Mouse (Mus musculus): ENCODE data around the gene Prl2c3. TPM values are rescaled to one million over a fixed set of nuclear protein-coding genes. Genes with fewer than 3 reads are reported as not detected.
A peak's percentile ranks its signal among the peaks of the same experiment; 100 is the strongest.
"Not testable (repeated sequence)": the region's sequence is repeated elsewhere in the genome, so short reads cannot be mapped to it uniquely, and the experiment has no call there.

Prl2c3 gene
- not detected in 2 replicates for polyA plus RNA-seq (2016; fragmentation: Nextera tagmentation; extraction: Ambion mirVana)

DNA sequence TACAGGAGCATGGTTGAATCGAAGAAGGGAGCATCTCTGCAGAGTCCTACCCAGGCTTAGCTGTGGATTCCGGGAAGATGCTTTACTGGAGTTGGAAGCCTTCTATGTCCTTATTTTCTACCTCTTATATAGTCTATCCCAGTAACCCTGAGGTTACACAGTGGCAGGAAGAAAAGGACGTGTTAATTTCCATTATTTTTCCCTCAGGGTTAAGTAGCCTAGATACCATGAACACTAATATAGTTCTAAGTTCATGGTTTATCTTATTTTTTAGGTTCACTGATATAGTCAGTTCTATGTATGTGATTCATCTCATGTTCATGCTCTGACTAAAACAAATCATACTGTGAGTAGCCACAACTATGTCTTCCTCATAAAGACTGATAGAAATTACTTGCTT is at the start of gene Prl2c3:
Gene Prl2c3, minus strand, starts transcription at position 101 of the 400 bp plus-strand sequence.
- not testable (repeated sequence) for H3K4me1 ChIP-seq; H3K27ac ChIP-seq; H3K4me3 ChIP-seq; H3K27me3 ChIP-seq (ENCODE audit: insufficient read depth, poor library complexity, severe bottlenecking); DNase-seq (ENCODE audit: low spot score); H3K36me3 ChIP-seq
- H3K9me3 ChIP-seq = peaks cover 14% of the 10 kb centered on the region
- WGBS = 64% methylated on average over 3 of the region's 3 CpGs

DNA sequence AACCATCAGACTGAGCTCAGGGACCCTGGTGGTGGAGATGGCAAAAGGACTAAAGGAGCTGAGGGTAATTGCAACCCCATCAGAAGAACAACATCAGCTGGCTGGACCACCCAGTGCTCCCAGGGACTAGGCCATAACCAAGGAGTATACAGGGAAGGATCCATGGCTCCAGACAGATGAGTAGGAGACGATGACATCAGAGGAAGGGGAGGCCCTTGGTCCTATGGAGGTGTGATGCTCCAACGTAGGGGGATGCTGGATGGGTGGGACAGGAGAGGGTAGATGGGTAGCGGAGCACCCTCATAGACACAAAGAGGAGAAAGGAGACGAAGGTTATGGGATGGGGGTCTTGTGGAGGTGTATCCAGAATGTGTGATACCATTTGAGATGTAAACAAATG is 48.4 kb upstream of the Prl2c3 start:
- H3K27ac ChIP-seq; H3K4me3 ChIP-seq; H3K4me1 ChIP-seq; DNase-seq (ENCODE audit: low spot score); H3K27me3 ChIP-seq (ENCODE audit: insufficient read depth, poor library complexity, severe bottlenecking); H3K36me3 ChIP-seq: not testable (repeated sequence)
- WGBS = 72% methylated on average over 4 of the region's 4 CpGs
- H3K9me3 ChIP-seq = peaks cover 46% of the 10 kb centered on the region

DNA sequence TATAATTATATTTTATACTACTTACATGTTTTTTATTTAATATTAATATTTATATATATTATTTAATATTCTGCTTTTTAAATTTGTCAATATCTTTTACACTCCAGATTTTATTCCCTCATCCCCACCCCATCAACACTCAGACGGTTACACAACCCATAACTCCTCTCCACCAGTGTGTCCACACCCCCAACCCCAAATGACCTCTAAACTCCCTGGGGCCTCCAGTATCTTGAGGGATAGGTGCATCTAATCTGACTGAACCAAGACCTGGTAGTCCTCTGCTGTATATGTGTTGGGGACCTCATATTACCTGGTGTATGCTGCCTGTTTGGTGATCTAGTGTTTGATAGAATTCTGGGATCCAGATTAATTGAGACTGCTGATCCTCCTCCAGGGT is 44.8 kb upstream of the Prl2c3 start:
- not testable (repeated sequence) for H3K4me3 ChIP-seq; DNase-seq (ENCODE audit: low spot score); H3K27ac ChIP-seq; H3K4me1 ChIP-seq; H3K27me3 ChIP-seq (ENCODE audit: insufficient read depth, poor library complexity, severe bottlenecking); H3K36me3 ChIP-seq
- 78% methylated on average over 1 of the region's 1 CpGs for WGBS
- peaks cover 50% of the 10 kb centered on the region for H3K9me3 ChIP-seq

DNA sequence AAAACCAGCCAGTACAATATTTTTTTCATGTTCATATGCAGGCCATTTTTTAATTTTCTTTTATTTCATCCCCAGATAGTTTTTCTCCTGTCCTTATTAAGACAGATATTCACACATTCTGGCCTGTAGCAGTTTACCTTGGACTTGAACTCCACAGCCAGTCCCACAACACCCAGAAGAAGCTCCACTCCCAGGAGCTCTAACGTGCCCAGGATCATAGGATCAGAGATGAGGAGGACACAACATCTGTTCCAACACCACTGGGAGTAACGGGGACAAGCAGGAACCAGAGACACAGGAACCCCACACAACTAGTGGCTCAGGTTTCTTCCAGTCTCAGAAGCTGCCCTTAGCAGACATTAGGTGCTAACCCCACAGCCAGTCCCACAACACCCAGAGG is 37.7 kb upstream of the Prl2c3 start:
- not testable (repeated sequence) for H3K4me3 ChIP-seq; H3K27ac ChIP-seq; H3K4me1 ChIP-seq; H3K27me3 ChIP-seq (ENCODE audit: insufficient read depth, poor library complexity, severe bottlenecking); H3K36me3 ChIP-seq; DNase-seq (ENCODE audit: low spot score)
- peaks cover 53% of the 10 kb centered on the region for H3K9me3 ChIP-seq
- 59% methylated on average over 2 of the region's 2 CpGs for WGBS

DNA sequence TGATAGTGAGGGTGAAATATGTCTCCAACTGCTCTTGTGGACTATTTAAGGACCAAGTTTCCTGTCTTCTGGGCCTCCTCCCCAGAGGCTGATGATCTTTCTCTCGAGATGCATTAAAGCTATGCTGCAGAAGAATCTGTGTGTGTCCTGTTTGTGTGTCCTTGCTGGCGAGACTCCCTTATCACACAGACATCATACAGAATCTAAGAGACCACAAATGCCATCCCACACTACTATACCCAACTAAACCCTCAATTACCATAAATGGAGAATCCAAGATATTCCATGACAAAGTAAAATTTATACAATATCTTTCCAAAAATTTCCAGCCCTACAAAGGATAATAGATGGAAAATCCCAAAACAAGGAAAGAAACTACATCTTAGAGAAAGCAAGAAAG is 31.9 kb upstream of the Prl2c3 start:
- Histone ChIP-seq H3K27me3 (ENCODE audit: insufficient read depth, poor library complexity, severe bottlenecking) (no peaks in the 10 kb centered on the region), H3K4me1 (no peaks in the 10 kb centered on the region), H3K27ac (no peak overlapping the region), H3K9me3 (peaks cover 53% of the 10 kb centered on the region), H3K36me3 (no peaks in the 10 kb centered on the region), H3K4me3 (no peak overlapping the region)
- 71% methylated on average over 2 of the region's 2 CpGs for WGBS
- DNase-seq (ENCODE audit: low spot score) = no peak

DNA sequence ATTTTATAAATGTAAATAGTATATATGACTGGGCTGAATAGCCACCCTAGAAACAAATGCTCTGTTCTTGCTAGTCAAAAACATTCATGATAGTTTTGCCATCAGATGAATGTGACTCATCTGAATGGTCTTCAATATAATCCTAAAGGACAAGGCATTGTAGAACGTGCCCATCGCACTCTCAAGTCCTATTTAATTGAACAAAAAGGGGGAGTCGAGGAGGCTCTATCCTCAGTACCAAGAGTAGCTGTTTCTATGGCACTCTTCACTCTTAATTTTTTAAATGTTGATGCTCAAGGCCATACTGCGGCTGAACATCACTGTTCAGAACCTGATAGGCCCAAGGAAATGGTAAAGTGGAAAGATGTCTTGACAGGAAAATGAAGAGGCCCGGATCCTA is 29.2 kb upstream of the Prl2c3 start:
- no peaks in the 10 kb centered on the region for H3K27me3 ChIP-seq (ENCODE audit: insufficient read depth, poor library complexity, severe bottlenecking)
- H3K27ac ChIP-seq = no peak overlapping the region
- 79% methylated on average over 5 of the region's 5 CpGs for WGBS
- no peak for DNase-seq (ENCODE audit: low spot score)
- H3K4me3 ChIP-seq = no peak overlapping the region
- H3K4me1 ChIP-seq = no peaks in the 10 kb centered on the region
- H3K36me3 ChIP-seq = no peaks in the 10 kb centered on the region
- peaks cover 48% of the 10 kb centered on the region for H3K9me3 ChIP-seq

DNA sequence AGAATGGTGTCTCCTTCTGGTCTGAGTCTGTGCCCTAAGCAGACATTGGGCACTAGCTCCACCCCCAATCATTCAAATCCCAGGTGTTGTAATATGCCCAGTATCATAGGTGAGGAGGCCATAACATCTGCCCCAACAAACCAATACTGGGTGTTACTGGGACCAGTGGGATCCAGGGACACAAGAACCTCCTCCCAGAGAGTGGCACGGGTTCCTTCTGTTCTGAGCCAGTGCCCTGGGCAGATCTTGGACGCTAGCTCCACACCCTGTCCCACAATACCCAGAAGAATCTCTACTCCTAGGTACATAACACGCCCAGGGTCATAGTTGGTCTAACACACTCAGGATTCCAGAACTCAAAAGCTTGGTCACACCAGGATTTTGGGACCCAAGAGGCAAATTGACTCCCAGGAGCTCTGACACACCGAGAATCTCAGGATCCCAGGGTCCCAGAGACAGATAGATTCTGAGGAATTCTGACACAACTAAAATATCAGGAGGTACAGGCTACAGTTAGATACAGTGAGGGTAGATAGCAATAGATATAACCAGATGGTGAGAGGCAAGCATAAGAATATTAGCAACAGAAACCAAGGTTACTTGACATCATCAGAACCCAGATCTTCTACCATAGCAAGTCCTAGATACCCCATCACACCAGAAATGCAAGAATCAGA is 24.8 kb upstream of the Prl2c3 start:
- H3K4me1 ChIP-seq; H3K27ac ChIP-seq; DNase-seq (ENCODE audit: low spot score); H3K36me3 ChIP-seq; H3K4me3 ChIP-seq; H3K27me3 ChIP-seq (ENCODE audit: insufficient read depth, poor library complexity, severe bottlenecking): not testable (repeated sequence)
- H3K9me3 ChIP-seq = peaks cover 33% of the 10 kb centered on the region
- 60% methylated on average over 4 of the region's 4 CpGs for WGBS

DNA sequence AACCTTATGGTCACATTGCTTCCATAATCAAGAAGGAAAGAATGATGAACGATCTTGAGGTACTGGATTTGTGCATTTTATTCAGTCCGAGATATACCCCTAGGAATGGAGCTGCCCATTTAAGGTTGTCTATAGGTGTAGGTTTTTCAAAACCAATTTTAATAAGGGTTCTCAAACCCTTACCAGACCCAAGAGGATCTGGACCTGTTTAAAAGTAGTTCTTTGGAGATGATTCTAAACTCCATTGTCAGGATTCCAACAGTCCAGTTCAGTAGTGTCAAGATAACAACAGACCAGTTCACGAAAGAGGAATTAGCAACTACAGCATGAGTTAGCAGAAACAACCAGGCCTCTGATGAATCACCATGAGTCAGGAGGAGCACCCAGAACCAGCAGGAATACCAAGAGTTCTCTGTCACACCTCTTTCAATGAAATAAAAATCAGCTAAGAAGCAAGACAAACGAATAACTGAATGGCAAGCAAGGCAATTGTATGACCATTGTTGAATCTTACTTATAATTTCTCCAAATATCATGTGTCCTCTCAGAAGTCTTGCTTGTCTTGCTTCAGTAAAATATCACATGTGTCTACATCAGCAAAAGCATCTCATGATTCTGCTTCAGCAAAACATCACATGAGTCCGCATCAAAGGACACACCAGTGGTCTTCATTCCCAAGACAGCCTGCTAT is 14.0 kb upstream of the Prl2c3 start:
- H3K4me1 ChIP-seq; H3K27ac ChIP-seq; H3K4me3 ChIP-seq; DNase-seq (ENCODE audit: low spot score); H3K36me3 ChIP-seq; H3K27me3 ChIP-seq (ENCODE audit: insufficient read depth, poor library complexity, severe bottlenecking): not testable (repeated sequence)
- peaks cover 30% of the 10 kb centered on the region for H3K9me3 ChIP-seq
- WGBS = 75% methylated on average over 5 of the region's 5 CpGs

DNA sequence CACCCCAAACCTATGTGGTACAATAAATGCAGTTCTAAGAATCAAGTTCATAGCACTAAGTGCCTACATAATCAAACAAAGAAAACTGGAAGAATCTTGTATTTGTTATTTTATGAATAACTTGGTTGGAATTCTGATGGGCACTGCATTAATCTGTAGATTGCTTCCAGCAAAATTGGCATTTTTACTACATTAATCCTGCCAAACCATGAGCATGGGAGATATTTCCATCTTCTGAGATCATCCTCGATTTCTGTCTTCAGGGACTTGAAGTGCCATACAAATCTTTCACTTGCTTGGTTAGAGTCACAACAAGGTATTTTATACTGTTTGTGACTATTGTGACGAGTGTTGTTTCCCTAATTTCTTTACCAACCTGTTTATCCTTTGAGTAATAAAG is 9.7 kb upstream of the Prl2c3 start:
- no peaks in the 10 kb centered on the region for H3K4me1 ChIP-seq
- H3K4me3 ChIP-seq = no peak overlapping the region
- no peaks in the 10 kb centered on the region for H3K27me3 ChIP-seq (ENCODE audit: insufficient read depth, poor library complexity, severe bottlenecking)
- peaks cover 33% of the 10 kb centered on the region for H3K9me3 ChIP-seq
- H3K27ac ChIP-seq = no peak overlapping the region
- H3K36me3 ChIP-seq = no peaks in the 10 kb centered on the region
- 56% methylated on average over 2 of the region's 2 CpGs for WGBS
- DNase-seq (ENCODE audit: low spot score) = no peak

DNA sequence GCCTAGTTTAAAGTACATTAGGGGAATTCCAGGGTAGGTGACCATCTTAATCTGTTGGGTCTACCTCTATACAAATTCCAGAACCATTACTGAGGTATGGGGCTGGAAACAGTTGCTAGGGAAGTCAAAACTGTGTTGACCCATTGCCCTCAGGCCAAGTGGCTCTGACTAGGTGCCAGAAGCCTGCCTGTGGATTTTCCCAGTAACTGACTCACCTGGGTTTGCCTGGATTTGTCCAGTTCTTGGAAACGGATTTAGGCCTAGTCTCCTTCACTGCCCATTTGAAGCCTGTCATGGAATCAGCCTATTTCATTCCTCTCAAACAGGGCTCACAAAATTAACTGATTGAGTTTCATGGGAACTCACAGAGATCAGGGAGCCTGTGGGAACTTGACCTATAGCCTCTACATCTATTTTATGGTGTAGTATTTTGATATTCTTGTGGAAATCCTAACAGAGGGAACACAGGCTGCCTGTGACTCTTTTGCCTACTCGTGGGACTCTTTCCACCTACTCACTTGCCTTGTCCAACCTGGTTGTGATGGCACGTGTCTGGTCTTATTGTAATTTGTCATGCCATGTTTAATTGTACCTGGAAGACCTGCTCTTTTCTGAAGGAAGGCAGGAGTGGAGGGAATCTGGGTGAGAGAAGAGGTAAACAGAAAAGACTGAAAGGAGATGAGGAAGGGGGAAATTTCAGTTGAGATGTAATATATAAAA is 9.1 kb upstream of the Prl2c3 start:
- not testable (repeated sequence) for H3K4me1 ChIP-seq; H3K36me3 ChIP-seq; H3K27me3 ChIP-seq (ENCODE audit: insufficient read depth, poor library complexity, severe bottlenecking); H3K27ac ChIP-seq; H3K4me3 ChIP-seq
- peak; percentile 74 for DNase-seq (ENCODE audit: low spot score)
- 58% methylated on average over 3 of the region's 3 CpGs for WGBS
- peaks cover 29% of the 10 kb centered on the region for H3K9me3 ChIP-seq

DNA sequence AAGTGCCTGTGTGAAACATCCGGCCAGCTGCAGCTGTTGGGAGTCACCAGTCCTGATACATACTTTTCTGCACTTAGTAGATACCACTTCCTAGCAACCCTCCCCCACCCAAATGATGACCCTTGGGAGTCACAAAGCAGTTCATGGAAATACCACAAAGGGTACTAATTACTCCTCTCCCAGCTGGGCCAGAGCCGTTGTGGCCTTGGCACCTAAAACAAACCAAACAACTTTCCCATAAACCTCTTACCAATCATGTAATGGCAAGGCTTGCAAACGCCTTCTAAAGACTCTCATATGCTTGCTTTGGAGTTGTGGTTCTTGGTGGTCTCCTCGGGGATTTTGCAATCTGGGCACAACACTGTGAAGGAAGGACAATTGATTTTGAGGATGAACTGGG is 6.6 kb upstream of the Prl2c3 start:
- H3K4me1 ChIP-seq; H3K27ac ChIP-seq; H3K4me3 ChIP-seq; H3K36me3 ChIP-seq; H3K27me3 ChIP-seq (ENCODE audit: insufficient read depth, poor library complexity, severe bottlenecking): not testable (repeated sequence)
- peak; percentile 56 for DNase-seq (ENCODE audit: low spot score)
- 56% methylated on average over 4 of the region's 4 CpGs for WGBS
- H3K9me3 ChIP-seq = peaks cover 27% of the 10 kb centered on the region

DNA sequence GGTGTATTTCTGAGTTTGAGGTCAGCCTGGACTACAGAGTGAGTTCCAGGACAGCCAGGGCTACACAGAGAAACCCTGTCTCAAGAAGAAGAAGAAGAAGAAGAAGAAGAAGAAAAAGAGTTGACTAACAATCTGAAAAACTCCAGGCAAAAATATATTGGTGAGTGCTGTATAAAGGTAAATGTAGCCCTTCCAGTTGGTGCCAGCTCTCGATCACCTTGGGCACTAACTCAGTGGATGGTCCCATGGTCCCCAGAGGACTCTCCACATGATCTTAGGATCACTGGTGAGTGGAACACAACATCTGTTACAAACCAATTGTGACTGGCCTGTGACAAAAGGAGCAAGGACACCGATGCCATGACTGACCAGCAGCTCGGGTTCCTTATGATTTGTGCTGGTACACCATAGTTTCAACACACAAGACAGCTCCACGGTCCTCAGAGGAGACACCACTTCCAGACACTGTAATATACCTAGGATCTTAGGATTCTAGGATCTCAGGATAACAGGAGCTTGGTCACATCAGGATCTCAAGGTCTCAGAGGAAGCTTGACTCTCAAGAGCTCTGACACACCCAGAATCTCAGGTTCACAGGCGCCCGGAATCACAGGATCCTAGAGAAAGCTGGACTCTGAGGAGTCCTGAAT is 30.3 kb downstream of the Prl2c3 start:
- DNase-seq (ENCODE audit: low spot score) = peak; percentile 57
- not testable (repeated sequence) for H3K27ac ChIP-seq; H3K9me3 ChIP-seq; H3K27me3 ChIP-seq (ENCODE audit: insufficient read depth, poor library complexity, severe bottlenecking); H3K4me1 ChIP-seq; H3K36me3 ChIP-seq; H3K4me3 ChIP-seq
- 72% methylated on average over 6 of the region's 6 CpGs for WGBS
